Mouse (Mus musculus) intestine, embryonic 16.5 days (tissue): ENCODE results near the gene Fam20b. TPM values are rescaled to one million over a fixed set of nuclear protein-coding genes. Genes with fewer than 3 reads are reported as not detected.

Source experiments
- ATAC-seq: fragments of 200-750 bp; cut with Nextera tagmentation; 2 replicates; pipeline ENCODE4 v1.8.0; 2017; ENCODE audit warnings: moderate TSS enrichment, moderate library complexity
- H3K27ac ChIP-seq: fragments of 300-500 bp; sonication (generic); 2 replicates; pipeline ENCODE4 v1.5.1; 2014; ENCODE audit warnings: mild to moderate bottlenecking, low read length
- H3K27me3 ChIP-seq: fragments of 300-500 bp; sonication (generic); replicated peaks from 2 replicates; pipeline ENCODE4 v1.6.1; 2014; ENCODE audit warnings: low read length, control low read depth, mixed read lengths; ENCODE audit not compliant: control insufficient read depth, insufficient read depth
- H3K36me3 ChIP-seq: fragments of 300-500 bp; sonication (generic); 2 replicates; pipeline ENCODE4 v1.6.1; 2014; ENCODE audit warnings: low read length, control low read depth; ENCODE audit not compliant: control insufficient read depth, insufficient read depth
- H3K4me1 ChIP-seq: fragments of 300-500 bp; sonication (generic); 2 replicates; pipeline ENCODE4 v1.6.1; 2014; ENCODE audit warnings: low read length, control low read depth, mixed read lengths; ENCODE audit not compliant: control insufficient read depth, insufficient read depth
- H3K4me2 ChIP-seq: fragments of 300-500 bp; sonication (generic); 2 replicates; pipeline ENCODE4 v1.6.1; 2014; ENCODE audit warnings: low read depth, low read length, control low read depth
- H3K4me3 ChIP-seq: fragments of 300-500 bp; sonication (generic); 2 replicates; pipeline ENCODE4 v1.5.1; 2014; ENCODE audit warnings: mild to moderate bottlenecking, low read length
- H3K9ac ChIP-seq: fragments of 300-500 bp; sonication (generic); 2 replicates; pipeline ENCODE4 v1.6.1; 2014; ENCODE audit warnings: low read depth, low read length
- H3K9me3 ChIP-seq: fragments of 300-500 bp; sonication (generic); 2 replicates; pipeline ENCODE4 v1.6.1; 2016; ENCODE audit warnings: low read length, control low read depth; ENCODE audit not compliant: control insufficient read depth
- WGBS: fragments of 180-500 bp; shearing (Covaris S2); extraction: QIAGEN DNeasy Blood & Tissue Kit; methylation state at CpG from one replicate; pipeline ENCODE4 v1.1.7; 2014; 5-methylcytosine and 5-hydroxymethylcytosine counted together
- polyA plus RNA-seq: library from polyadenylated mRNA; unstranded; fragments of >200 nt; fragmentation: Nextera tagmentation; extraction: Ambion mirVana; gene quantifications from 2 replicates; pipeline ENCODE4 v1.2.1, GENCODE M21; 2015

Fam20b gene
- 38.6 and 47.1 TPM in 2 replicates for polyA plus RNA-seq

DNA sequence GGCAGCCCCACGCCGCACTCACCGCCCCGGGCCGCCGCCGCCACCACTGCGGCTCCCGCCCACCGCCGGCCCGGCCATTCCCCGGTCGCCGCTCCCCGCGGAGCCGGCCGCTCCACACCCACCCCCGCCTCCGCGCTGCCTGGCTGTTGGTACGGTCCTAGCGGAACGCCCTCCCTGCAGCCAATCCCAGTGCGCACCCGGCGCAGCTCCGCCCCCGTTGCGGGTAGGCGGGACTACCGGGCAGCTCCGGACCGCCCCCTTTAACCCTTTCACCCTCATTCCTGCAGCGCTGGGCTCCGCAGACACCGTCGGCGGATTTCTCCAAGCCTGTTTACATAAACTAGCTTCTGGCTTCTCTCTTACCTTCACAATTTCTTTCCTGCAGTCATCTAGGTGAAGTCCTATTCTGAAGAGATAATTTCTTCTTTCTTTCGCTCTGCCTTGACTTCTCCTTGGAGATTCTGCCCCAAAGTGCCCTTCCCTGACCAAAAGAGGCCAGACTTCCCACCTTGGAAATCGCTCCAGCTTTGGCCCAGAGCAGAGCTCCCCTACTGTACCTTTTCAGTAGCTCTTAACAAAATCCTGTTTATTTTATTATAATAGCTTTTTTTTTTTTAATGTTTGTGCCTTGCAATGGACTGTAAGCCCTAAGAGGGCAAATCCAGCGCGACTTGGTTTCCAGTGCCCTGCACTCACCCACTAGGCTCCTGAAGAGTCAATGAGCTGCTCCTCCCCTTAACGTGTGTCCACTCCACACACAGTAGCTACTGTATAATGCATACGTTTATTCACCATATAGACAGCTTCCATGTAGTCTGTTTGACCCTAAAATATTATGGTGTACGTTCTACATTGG lies at the start of gene Fam20b:
TSS of gene Fam20b (minus strand) at position 137 of the 856 bp plus-strand sequence.
- under 1% methylated on average over 39 of the region's 47 CpGs for WGBS
- H3K27ac ChIP-seq = peak within 1 kb of the TSS; percentile 98
- H3K4me2 ChIP-seq = peak within 1 kb of the TSS; percentile 63
- H3K27me3 ChIP-seq = no peaks in the 10 kb centered on the region
- peak within 1 kb of the TSS; percentile 98 for H3K9ac ChIP-seq
- peak; percentile 95 for ATAC-seq
- peak within 1 kb of the TSS; percentile 94 for H3K4me3 ChIP-seq
- no peaks in the 10 kb centered on the region for H3K9me3 ChIP-seq
- H3K4me1 ChIP-seq = peaks cover 16% of the 10 kb centered on the region
- H3K36me3 ChIP-seq = no peaks in the 10 kb centered on the region

- WGBS = 84% methylated on average over 3 of the region's 3 CpGs
- Histone ChIP-seq H3K27me3 (no peaks in the 10 kb centered on the region), H3K9ac (no peak overlapping the region)
Measured at GRCm38 (mm10) chr1:156765311-156765710, 46.4 kb upstream of the Fam20b start.

GRCm38 (mm10) chr1:156764584-156764983 lies 45.7 kb upstream of the Fam20b start:
- H3K9ac ChIP-seq = no peak overlapping the region
- ATAC-seq = no peak
- no peak overlapping the region for H3K27ac ChIP-seq
- H3K36me3 ChIP-seq = no peaks in the 10 kb centered on the region; the same call in 1 of the 2 replicates
- H3K4me3 ChIP-seq = no peak overlapping the region
- H3K4me1 ChIP-seq = 0 out of 2 replicates have a peak, but pooled peaks cover 2% of the 10 kb centered on the region
- 74% methylated on average over 6 of the region's 6 CpGs for WGBS
- H3K4me2 ChIP-seq = no peak overlapping the region
- H3K9me3 ChIP-seq = peaks cover 4% of the 10 kb centered on the region; the same call in 1 of the 2 replicates
- no peaks in the 10 kb centered on the region for H3K27me3 ChIP-seq

More at GRCm38 (mm10) chr1:156765311-156765710, 46.4 kb upstream of the Fam20b start:
- H3K9me3 ChIP-seq = peaks cover 4% of the 10 kb centered on the region; the same call in 1 of the 2 replicates
- no peak overlapping the region for H3K4me2 ChIP-seq
- H3K4me3 ChIP-seq = no peak overlapping the region
- H3K4me1 ChIP-seq = 0 out of 2 replicates have a peak, but pooled peaks cover 3% of the 10 kb centered on the region
- ATAC-seq = no peak
- no peak overlapping the region for H3K27ac ChIP-seq
- no peaks in the 10 kb centered on the region; the same call in 1 of the 2 replicates for H3K36me3 ChIP-seq

DNA sequence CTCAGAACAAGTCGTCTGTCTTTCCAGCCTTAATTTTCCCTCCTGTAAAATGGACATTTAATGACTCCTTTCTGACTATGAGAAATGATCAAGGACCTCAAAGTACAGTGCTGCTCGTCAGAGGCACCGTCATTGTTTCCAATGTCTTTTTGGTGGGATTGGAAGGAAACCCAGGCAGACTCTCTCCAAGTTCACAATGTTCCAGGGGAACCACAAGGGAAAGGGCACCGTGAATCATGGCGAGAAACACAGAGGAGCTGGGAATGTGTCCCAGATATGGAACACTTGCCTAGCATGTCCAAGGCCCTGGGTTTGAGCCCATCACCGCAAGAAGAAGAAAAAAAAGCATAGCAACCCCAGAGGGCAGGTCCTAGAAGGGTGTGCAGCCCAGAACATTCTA lies 44.4 kb upstream of the Fam20b start:
- Histone ChIP-seq H3K4me2 (no peak overlapping the region), H3K4me1 (0 out of 2 replicates have a peak, but pooled peaks cover 1% of the 10 kb centered on the region), H3K9ac (no peak overlapping the region), H3K27ac (no peak overlapping the region), H3K9me3 (peaks cover 4% of the 10 kb centered on the region; the same call in 1 of the 2 replicates), H3K27me3 (no peaks in the 10 kb centered on the region), H3K4me3 (no peak overlapping the region), H3K36me3 (no peaks in the 10 kb centered on the region; the same call in 1 of the 2 replicates)
- WGBS = 91% methylated on average over 6 of the region's 6 CpGs
- no peak for ATAC-seq

- Histone ChIP-seq H3K9ac (no peak overlapping the region), H3K9me3 (no peaks in the 10 kb centered on the region), H3K27me3 (no peaks in the 10 kb centered on the region), H3K27ac (no peak overlapping the region), H3K4me1 (peaks cover 6% of the 10 kb centered on the region; the same call in 1 of the 2 replicates), H3K4me2 (no peak overlapping the region), H3K36me3 (no peaks in the 10 kb centered on the region; the same call in 1 of the 2 replicates), H3K4me3 (no peak overlapping the region)
- no peak for ATAC-seq
- 68% methylated on average over 10 of the region's 10 CpGs for WGBS
Measured at GRCm38 (mm10) chr1:156761430-156761801, 42.5 kb upstream of the Fam20b start.

DNA sequence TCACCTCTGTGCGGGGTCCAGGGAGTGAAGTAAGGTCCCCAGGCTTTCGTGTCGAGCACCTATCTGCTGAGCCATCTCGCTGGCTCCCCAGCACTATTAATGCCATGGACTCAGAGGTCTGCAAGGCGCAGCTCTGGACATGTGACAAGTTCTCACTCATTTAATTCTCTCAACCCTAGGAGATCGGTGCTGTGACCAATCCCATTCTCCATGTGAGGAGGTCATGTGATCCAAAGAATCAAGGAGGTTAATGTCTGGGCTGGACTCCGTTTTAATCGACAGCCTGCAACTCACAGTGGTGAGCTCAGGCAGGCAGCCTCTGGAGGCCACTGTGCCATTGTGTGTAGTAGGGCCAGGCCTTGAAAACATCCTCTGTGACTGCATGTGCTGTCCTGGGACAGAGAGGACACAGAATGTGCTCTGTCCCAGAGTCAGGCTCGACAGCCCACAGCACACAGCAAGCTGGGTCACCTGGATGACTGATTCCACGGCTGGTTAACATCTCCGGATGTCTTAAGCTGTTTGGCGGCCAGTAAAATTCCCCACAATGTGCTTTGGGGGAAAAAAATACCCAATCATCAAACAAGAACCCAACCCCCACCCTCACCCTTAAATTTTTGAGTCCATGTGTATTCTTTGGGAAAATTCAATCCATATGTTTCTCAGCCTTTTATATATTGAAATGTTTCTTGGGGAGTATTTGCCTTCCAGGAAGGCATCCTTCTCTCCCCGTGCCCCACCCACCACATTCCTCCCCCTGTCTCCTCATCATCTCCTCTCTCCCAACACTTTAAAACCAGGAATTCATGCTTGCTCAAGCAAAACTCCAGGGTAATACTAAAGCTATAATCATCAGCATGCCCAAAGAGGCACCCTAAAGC lies 41.9 kb upstream of the Fam20b start:
- H3K27ac ChIP-seq = no peak overlapping the region
- H3K36me3 ChIP-seq = no peaks in the 10 kb centered on the region; the same call in 1 of the 2 replicates
- no peak for ATAC-seq
- no peaks in the 10 kb centered on the region for H3K27me3 ChIP-seq
- no peaks in the 10 kb centered on the region for H3K9me3 ChIP-seq
- WGBS = 73% methylated on average over 13 of the region's 13 CpGs
- H3K4me1 ChIP-seq = peaks cover 6% of the 10 kb centered on the region; the same call in 1 of the 2 replicates
- H3K9ac ChIP-seq = no peak overlapping the region
- no peak overlapping the region for H3K4me2 ChIP-seq
- no peak overlapping the region for H3K4me3 ChIP-seq

GRCm38 (mm10) chr1:156758326-156758725 lies 39.4 kb upstream of the Fam20b start:
- no peak overlapping the region for H3K27ac ChIP-seq
- no peak overlapping the region for H3K4me3 ChIP-seq
- WGBS = 48% methylated on average over 4 of the region's 4 CpGs
- ATAC-seq = no peak
- no peak overlapping the region for H3K4me2 ChIP-seq
- H3K9ac ChIP-seq = no peak overlapping the region
- no peaks in the 10 kb centered on the region for H3K27me3 ChIP-seq
- peaks cover 15% of the 10 kb centered on the region for H3K4me1 ChIP-seq
- H3K9me3 ChIP-seq = no peaks in the 10 kb centered on the region
- no peaks in the 10 kb centered on the region for H3K36me3 ChIP-seq

GRCm38 (mm10) chr1:156754608-156755413 lies 35.9 kb upstream of the Fam20b start:
- H3K4me3 ChIP-seq = no peak overlapping the region
- H3K9ac ChIP-seq = no peak overlapping the region
- 45% methylated on average over 15 of the region's 15 CpGs for WGBS
- H3K4me2 ChIP-seq = no peak overlapping the region
- no peak for ATAC-seq
- no peaks in the 10 kb centered on the region for H3K36me3 ChIP-seq
- peaks cover 32% of the 10 kb centered on the region for H3K4me1 ChIP-seq
- H3K27me3 ChIP-seq = no peaks in the 10 kb centered on the region
- peak overlapping the region; percentile 36; the same call in 1 of the 2 replicates for H3K27ac ChIP-seq
- no peaks in the 10 kb centered on the region for H3K9me3 ChIP-seq
